Mouse (Mus musculus): ENCODE results near the gene Pecam1. TPM values are rescaled to one million over a fixed set of nuclear protein-coding genes. Genes with fewer than 3 reads are reported as not detected.

The Pecam1 gene
- polyA plus RNA-seq, 1 experiment: 13.6 TPM

DNA sequence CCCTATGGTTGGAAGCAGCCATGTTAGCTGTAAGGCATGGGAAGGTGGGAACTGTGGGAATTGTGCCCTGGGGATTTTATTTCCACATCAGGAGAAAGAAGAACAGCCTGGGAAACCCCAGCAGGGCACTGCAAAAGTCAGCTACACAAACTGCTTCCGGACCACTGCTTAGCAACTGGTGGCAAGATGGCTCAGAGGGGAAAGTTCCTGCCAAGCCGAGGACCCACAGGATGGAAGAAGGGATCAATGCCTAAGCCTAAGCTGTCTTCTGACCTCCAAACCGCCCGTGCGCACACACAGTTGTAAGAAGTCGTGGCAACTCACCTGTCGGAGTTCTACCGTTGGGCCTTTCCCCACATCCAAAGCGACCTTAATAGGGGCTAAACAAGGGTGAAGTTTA is 22.6 kb upstream of the Pecam1 start:
- Histone ChIP-seq H3K9me3 (no peaks in the 10 kb centered on the region), H3K27me3 (replicated peaks) (no peaks in the 10 kb centered on the region), H3K4me3 (replicated peaks) (no peak overlapping the region), H3K36me3 (replicated peaks; ENCODE audit: low read length) (peaks cover 83% of the 10 kb centered on the region), H3K4me1 (peaks cover 8% of the 10 kb centered on the region; the same call in 1 of the 2 replicates)
- no peak for TF ChIP-seq FLI1 (IDR thresholded peaks at IDR 0.05; ENCODE audit: low read length)
- no peak for TF ChIP-seq GATA1 (IDR thresholded peaks at IDR 0.05; ENCODE audit: borderline replicate concordance, low read length)

DNA sequence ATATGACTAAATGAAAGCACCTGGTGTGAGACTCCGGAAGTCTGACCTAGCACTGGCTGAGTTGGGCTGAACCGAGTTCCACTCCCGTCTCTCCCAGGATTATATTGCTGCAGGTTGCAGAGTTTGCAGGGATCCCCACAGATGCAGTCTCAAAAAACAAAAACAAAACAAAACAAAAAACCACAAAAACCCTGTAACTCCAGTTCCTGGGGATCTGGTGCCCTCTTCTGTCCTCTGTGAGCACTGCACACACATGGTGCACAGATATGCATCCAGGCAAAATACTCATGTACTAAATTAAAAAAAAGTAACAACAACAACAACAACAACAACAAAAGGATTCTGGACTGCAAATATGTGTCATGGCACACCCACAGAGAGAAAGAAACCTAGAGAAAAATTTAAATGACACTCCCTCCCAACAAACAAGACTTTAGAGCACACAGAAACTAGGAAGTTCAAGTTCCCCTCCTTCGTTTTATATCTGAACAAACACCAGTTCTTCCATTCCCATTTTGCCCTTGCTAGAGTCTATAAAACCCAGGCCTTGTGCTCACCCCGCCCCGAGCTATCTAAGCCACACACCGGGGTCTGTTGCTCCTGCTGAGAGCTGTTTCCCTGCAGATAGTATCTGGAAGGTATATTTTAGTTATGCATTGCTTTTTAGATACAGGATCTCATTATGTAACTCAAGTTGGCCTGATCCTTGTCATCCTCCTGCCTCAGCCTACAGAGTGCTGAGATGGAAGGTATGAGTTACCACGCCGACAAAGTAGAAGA is 20.0 kb upstream of the Pecam1 start:
- TF ChIP-seq GATA1 (IDR thresholded peaks at IDR 0.05; ENCODE audit: borderline replicate concordance, low read length): no peak
- no peak for TF ChIP-seq FLI1 (IDR thresholded peaks at IDR 0.05; ENCODE audit: low read length)
- peaks cover 4% of the 10 kb centered on the region; the same call in 1 of the 2 replicates for H3K9me3 ChIP-seq

DNA sequence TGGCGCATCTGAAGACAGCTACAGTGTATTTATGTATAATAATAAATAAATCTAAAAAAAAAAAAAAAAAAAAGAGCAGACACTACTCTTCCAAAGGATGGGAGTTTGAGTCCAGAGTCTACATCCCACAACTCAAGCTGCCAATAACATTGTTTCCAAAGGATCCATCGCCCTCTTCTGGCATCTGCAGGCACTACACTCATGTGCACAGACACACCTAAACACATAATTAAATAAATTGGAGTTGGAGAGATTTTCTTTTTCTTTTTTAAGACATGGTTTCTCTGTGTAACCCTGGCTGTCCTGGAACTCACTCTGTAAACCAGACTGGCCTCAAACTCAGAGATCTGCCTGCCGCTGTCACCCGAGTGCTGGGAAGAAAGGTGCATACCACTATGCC is 17.1 kb upstream of the Pecam1 start:
- TF ChIP-seq GATA1 (IDR thresholded peaks at IDR 0.05; ENCODE audit: borderline replicate concordance, low read length) (no peak), FLI1 (IDR thresholded peaks at IDR 0.05; ENCODE audit: low read length) (no peak)
- H3K27me3 ChIP-seq (replicated peaks): no peaks in the 10 kb centered on the region
- H3K9me3 ChIP-seq: peaks cover 4% of the 10 kb centered on the region; the same call in 1 of the 2 replicates
- H3K4me3 ChIP-seq (replicated peaks): no peak overlapping the region
- H3K4me1 ChIP-seq: peaks cover 29% of the 10 kb centered on the region
- H3K36me3 ChIP-seq (replicated peaks; ENCODE audit: low read length): peaks cover 69% of the 10 kb centered on the region

More for the DNA sequence above, 20.0 kb upstream of the Pecam1 start:
- peaks cover 88% of the 10 kb centered on the region for H3K36me3 ChIP-seq (replicated peaks; ENCODE audit: low read length)
- no peaks in the 10 kb centered on the region for H3K27me3 ChIP-seq (replicated peaks)
- H3K4me1 ChIP-seq: peaks cover under 1% of the 10 kb centered on the region; the same call in 1 of the 2 replicates
- H3K4me3 ChIP-seq (replicated peaks): no peak overlapping the region

DNA sequence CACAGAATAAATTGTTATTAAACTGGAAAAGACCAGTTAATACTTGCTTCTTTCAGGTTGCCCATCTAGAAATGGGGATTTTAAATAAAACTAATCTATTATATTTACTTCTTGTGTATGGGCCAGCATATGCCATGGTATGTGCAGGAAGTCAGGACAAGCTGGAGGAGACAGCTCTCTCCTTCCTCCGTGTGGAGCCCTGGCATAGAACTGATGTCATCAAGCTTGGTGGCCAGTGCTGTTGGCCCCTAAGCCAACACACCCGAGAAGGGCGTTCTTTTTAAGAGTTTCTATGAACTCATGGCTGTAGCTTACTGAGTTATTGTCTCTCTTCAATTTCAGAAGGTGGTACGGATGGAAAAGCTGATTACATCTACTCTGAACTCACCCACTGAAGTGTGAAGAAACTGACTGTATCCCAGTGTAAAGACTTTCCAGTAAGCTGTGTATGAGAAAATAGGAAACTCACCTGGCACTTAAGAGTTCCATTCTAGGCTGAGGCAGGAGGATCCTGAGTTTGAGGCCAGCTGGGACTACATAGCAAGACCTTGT is 16.3 kb upstream of the Pecam1 start:
- no peaks in the 10 kb centered on the region for H3K27me3 ChIP-seq (replicated peaks)
- peaks cover 62% of the 10 kb centered on the region for H3K36me3 ChIP-seq (replicated peaks; ENCODE audit: low read length)
- H3K9me3 ChIP-seq: peaks cover 4% of the 10 kb centered on the region; the same call in 1 of the 2 replicates
- H3K4me3 ChIP-seq (replicated peaks): no peak overlapping the region
- peaks cover 37% of the 10 kb centered on the region for H3K4me1 ChIP-seq
- TF ChIP-seq FLI1 (IDR thresholded peaks at IDR 0.05; ENCODE audit: low read length) (no peak), GATA1 (IDR thresholded peaks at IDR 0.05; ENCODE audit: borderline replicate concordance, low read length) (no peak)

DNA sequence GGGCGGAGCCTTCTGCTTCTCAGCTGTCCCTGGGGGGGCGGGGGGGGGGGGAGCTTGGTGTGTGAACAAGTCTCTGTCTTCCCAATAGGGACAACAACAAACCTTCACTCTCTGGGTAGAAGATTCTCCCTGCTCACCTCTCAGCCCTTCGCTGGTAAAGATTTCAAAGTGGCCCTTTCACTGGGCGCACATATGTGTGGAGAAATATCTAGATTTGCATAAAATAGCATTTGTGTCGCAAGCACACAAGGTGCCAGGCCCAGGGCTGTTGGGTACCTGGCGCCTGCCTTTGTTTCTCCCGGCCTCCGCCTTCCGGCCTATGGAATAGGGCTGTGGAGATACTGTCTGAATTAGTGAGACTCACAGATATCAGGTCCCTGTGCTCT is 12.4 kb upstream of the Pecam1 start:
- no peaks in the 10 kb centered on the region for H3K27me3 ChIP-seq (replicated peaks)
- H3K36me3 ChIP-seq (replicated peaks; ENCODE audit: low read length): peaks cover 37% of the 10 kb centered on the region
- TF ChIP-seq FLI1 (IDR thresholded peaks at IDR 0.05; ENCODE audit: low read length) (no peak), GATA1 (IDR thresholded peaks at IDR 0.05; ENCODE audit: borderline replicate concordance, low read length) (no peak)
- peaks cover 3% of the 10 kb centered on the region; the same call in 1 of the 2 replicates for H3K9me3 ChIP-seq
- peaks cover 62% of the 10 kb centered on the region for H3K4me1 ChIP-seq
- peak overlapping the region; percentile 81 for H3K4me3 ChIP-seq (replicated peaks)

DNA sequence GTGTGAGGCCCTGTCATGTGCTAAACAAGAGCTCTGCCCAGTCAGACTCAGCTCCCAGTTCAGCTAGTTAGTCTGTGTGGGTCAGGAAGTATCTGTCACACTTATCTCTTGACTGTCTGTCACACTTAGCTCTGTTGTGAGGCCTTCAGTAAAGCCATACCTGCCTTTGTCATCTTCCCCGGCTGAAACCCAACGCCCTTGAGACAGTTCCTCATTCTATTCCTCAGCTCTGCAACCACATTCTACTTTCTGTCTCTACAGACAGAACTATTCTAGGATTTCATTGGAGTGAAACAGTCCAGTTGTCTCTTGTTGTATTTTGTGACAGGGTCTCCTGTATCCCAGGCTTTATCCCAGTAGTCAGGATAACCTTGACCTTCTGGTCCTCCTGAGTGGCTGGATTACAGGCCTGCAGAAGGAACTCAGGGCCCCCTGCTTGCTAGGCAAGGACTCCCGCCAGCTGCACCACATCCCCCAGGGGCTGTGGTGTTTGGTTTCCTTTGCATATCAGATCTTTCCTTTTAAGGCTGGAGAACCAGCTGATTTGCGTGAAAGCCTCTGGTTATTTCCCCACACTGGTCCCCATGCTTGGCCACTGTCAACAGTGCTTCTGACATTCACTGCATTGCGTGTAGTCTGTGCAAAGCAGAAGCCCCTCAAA is 11.8 kb upstream of the Pecam1 start:
- TF ChIP-seq FLI1 (IDR thresholded peaks at IDR 0.05; ENCODE audit: low read length) (no peak), GATA1 (IDR thresholded peaks at IDR 0.05; ENCODE audit: borderline replicate concordance, low read length) (no peak)
- Histone ChIP-seq H3K4me1 (peaks cover 68% of the 10 kb centered on the region), H3K4me3 (replicated peaks) (peak overlapping the region; percentile 81), H3K27me3 (replicated peaks) (peaks cover 2% of the 10 kb centered on the region), H3K9me3 (no peaks in the 10 kb centered on the region), H3K36me3 (replicated peaks; ENCODE audit: low read length) (peaks cover 36% of the 10 kb centered on the region)

DNA sequence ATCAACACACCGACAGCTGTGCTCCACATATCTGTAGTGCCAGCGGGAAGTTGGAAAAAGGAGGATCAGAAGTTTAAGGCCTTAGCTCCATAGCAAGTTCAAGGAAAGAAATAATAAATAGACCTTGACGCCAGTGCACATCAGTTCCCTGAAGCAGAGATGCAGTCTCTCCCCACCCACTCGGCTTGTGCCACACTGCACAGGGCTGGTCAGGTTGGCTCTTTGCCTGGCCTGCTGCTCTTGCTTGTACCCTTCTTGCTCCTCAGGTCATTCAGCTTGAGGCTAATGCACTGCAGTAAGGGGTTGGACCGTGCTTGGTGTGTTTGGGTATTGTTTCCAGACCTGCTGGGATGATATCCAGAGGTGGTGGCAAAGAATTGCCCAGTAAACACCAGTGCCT is 10.1 kb upstream of the Pecam1 start:
- Histone ChIP-seq H3K9me3 (0 out of 2 replicates have a peak, but pooled peaks cover 10% of the 10 kb centered on the region), H3K36me3 (replicated peaks; ENCODE audit: low read length) (peaks cover 34% of the 10 kb centered on the region), H3K4me1 (peaks cover 71% of the 10 kb centered on the region), H3K27me3 (replicated peaks) (peaks cover 9% of the 10 kb centered on the region), H3K4me3 (replicated peaks) (peak overlapping the region; percentile 65)
- no peak for TF ChIP-seq FLI1 (IDR thresholded peaks at IDR 0.05; ENCODE audit: low read length)

DNA sequence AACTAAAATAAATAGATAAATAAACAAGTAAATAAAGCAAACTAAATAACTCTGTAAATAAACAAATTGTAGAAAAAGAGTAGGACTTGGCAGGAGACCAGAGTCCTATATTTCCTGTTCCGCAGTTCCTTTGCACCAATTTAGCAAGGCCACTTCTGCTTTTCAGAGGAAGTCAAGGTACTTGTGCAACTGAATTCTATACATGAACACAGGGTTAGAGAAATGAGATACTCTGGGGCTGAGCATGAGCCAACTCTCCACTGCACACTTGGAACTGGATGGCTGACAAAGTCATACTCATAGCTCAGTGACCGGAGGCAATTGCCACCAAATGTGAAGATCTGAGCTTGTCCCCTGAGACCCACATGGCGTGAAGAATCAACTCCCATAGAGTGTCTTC is 8.6 kb upstream of the Pecam1 start:
- H3K36me3 ChIP-seq (replicated peaks; ENCODE audit: low read length): peaks cover 28% of the 10 kb centered on the region
- TF ChIP-seq FLI1 (IDR thresholded peaks at IDR 0.05; ENCODE audit: low read length) (no peak), GATA1 (IDR thresholded peaks at IDR 0.05; ENCODE audit: borderline replicate concordance, low read length) (no peak)
- H3K27me3 ChIP-seq (replicated peaks): peaks cover 19% of the 10 kb centered on the region
- H3K4me1 ChIP-seq: peaks cover 58% of the 10 kb centered on the region
- no peak overlapping the region for H3K4me3 ChIP-seq (replicated peaks)
- H3K9me3 ChIP-seq: peaks cover 10% of the 10 kb centered on the region; the same call in 1 of the 2 replicates

DNA sequence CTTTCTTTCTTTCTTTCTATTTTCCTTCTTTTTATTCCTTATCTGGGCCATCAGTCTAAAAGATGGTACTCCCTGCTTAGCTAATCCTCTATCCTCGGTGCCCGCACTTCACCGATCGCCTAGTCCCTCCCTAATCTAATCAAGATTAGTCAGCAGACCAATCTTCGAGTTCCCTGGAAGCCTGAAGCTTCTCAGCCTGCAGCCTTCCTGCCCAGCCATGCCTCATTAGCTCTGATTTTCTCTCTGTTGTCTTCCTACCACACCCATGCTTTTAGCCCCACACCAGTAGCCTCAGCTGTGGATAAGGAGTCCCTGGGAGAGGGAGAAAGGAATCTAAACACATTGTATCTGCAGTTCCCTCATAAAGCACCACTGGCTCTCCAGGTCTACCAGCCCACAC is 5.2 kb upstream of the Pecam1 start:
- TF ChIP-seq GATA1 (IDR thresholded peaks at IDR 0.05; ENCODE audit: borderline replicate concordance, low read length): no peak
- TF ChIP-seq FLI1 (IDR thresholded peaks at IDR 0.05; ENCODE audit: low read length): no peak
- peaks cover 25% of the 10 kb centered on the region for H3K36me3 ChIP-seq (replicated peaks; ENCODE audit: low read length)
- H3K4me1 ChIP-seq: peaks cover 44% of the 10 kb centered on the region
- H3K27me3 ChIP-seq (replicated peaks): peaks cover 50% of the 10 kb centered on the region
- H3K4me3 ChIP-seq (replicated peaks): no peak overlapping the region
- H3K9me3 ChIP-seq: peaks cover 18% of the 10 kb centered on the region; the same call in 1 of the 2 replicates

DNA sequence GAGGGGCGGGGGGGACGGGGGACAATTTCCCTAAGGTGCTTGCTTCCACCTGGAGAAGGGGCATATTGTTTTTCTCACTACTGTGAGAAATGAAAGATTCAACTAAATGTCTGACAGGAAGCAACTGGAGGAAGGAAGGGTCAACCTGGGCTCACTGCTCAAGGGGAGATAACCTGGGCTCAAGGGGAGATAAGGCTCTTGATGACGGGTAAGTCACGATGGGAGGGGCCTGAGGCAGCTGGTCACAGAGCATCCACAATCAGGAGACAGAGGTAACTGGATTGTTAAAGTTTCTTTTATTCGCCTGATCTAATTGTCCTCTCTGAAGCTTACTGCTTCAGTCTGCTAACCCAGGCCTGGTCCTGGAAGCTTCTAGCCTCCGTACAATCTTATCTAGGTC is 2.9 kb upstream of the Pecam1 start:
- Histone ChIP-seq H3K36me3 (replicated peaks; ENCODE audit: low read length) (peaks cover 23% of the 10 kb centered on the region), H3K9me3 (peaks cover 18% of the 10 kb centered on the region; the same call in 1 of the 2 replicates), H3K27me3 (replicated peaks) (peaks cover 56% of the 10 kb centered on the region), H3K4me3 (replicated peaks) (no peak overlapping the region), H3K4me1 (peaks cover 37% of the 10 kb centered on the region)
- TF ChIP-seq GATA1 (IDR thresholded peaks at IDR 0.05; ENCODE audit: borderline replicate concordance, low read length) (no peak), FLI1 (IDR thresholded peaks at IDR 0.05; ENCODE audit: low read length) (no peak)

Measured in megakaryocyte, embryonic 14.5 days (primary cell).